Mouse (Mus musculus): ENCODE data around the gene Sirt4.
"Not testable (repeated sequence)": the region's sequence is repeated elsewhere in the genome, so short reads cannot be mapped to it uniquely, and the experiment has no call there.

The Sirt4 gene

GRCm38 (mm10) chr5:115470766-115471531 lies 13.6 kb downstream of the Sirt4 start:
- no peak for DNase-seq (ENCODE audit: low read depth)

- no peak for DNase-seq (ENCODE audit: low read depth)
Measured at GRCm38 (mm10) chr5:115469791-115470190, 14.7 kb downstream of the Sirt4 start.

- no peak for DNase-seq (ENCODE audit: low read depth)
Measured at GRCm38 (mm10) chr5:115465642-115466420, 18.7 kb downstream of the Sirt4 start, which contains the start of gene Pla2g1b. Pla2g1b (plus strand) TSS chr5:115466262.

GRCm38 (mm10) chr5:115464408-115465115 lies 20.0 kb downstream of the Sirt4 start:
- no peak for DNase-seq (ENCODE audit: low read depth)

- no peak for DNase-seq (ENCODE audit: low read depth)
Measured at GRCm38 (mm10) chr5:115458918-115459317, 25.6 kb downstream of the Sirt4 start.

GRCm38 (mm10) chr5:115455838-115456237 lies 28.7 kb downstream of the Sirt4 start:
- DNase-seq (ENCODE audit: low read depth), result no peak

- no peak for DNase-seq (ENCODE audit: low read depth)
Measured at GRCm38 (mm10) chr5:115454422-115455090, 30.0 kb downstream of the Sirt4 start.

GRCm38 (mm10) chr5:115450410-115451317 lies 33.9 kb downstream of the Sirt4 start:
- DNase-seq (ENCODE audit: low read depth), result no peak

GRCm38 (mm10) chr5:115449247-115449646 lies 35.3 kb downstream of the Sirt4 start:
- DNase-seq (ENCODE audit: low read depth), result no peak

- DNase-seq (ENCODE audit: low read depth), result no peak
Measured at GRCm38 (mm10) chr5:115447108-115447507, 37.4 kb downstream of the Sirt4 start.

- no peak for DNase-seq (ENCODE audit: low read depth)
Measured at GRCm38 (mm10) chr5:115444130-115444529, 40.4 kb downstream of the Sirt4 start.

- DNase-seq (ENCODE audit: low read depth), result not testable (repeated sequence)
Measured at GRCm38 (mm10) chr5:115442663-115443062, 41.9 kb downstream of the Sirt4 start.

GRCm38 (mm10) chr5:115441205-115441849 lies 43.2 kb downstream of the Sirt4 start:
- DNase-seq (ENCODE audit: low read depth), result peak; percentile 39

- DNase-seq (ENCODE audit: low read depth), result no peak
Measured at GRCm38 (mm10) chr5:115438667-115439066, 45.9 kb downstream of the Sirt4 start.

GRCm38 (mm10) chr5:115437945-115438315 lies 46.6 kb downstream of the Sirt4 start:
- no peak for DNase-seq (ENCODE audit: low read depth)

GRCm38 (mm10) chr5:115437242-115437944 lies 47.1 kb downstream of the Sirt4 start:
- no peak for DNase-seq (ENCODE audit: low read depth)

- DNase-seq (ENCODE audit: low read depth), result no peak
Measured at GRCm38 (mm10) chr5:115436421-115437124, 48.0 kb downstream of the Sirt4 start.

GRCm38 (mm10) chr5:115435755-115436379 lies 48.7 kb downstream of the Sirt4 start:
- no peak for DNase-seq (ENCODE audit: low read depth)
